Mouse (Mus musculus): Measurements from ENCODE around the gene Vmn2r124. TPM values are rescaled to one million over a fixed set of nuclear protein-coding genes. Genes with fewer than 3 reads are reported as not detected.
"Not testable (repeated sequence)": the region's sequence is repeated elsewhere in the genome, so short reads cannot be mapped to it uniquely, and the experiment has no call there.

Vmn2r124 gene
- polyA plus RNA-seq (2016; fragmentation: Nextera tagmentation; extraction: Ambion mirVana), result not detected in 2 replicates

DNA sequence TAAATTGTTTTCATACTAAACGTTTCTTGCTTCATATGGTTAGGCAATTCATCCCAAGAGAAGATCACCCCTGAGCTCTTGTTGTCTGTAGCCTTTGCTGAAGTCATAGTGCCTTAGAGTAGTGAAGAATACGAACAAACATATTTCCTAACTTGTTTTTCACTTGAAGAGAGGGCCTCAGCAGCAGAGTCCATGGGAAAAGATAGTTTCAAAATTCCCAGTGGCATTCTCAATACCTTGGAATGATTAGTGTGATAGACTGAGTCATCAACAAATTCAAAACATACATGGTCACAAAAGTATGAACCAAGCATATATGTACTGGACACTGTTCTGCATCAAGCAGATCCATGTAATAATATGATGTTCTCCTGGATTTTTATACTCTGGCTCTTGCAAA lies at the start of gene Vmn2r124:
Gene Vmn2r124, plus strand, starts transcription at position 301 of the 400 bp plus-strand sequence.
- 70% methylated on average over 2 of the region's 2 CpGs for WGBS
- no peak for DNase-seq (ENCODE audit: low spot score)
- Histone ChIP-seq H3K27ac (replicated peaks) (no peak within 1 kb of the TSS), H3K36me3 (no peaks in the 10 kb centered on the region), H3K27me3 (ENCODE audit: low read depth, poor library complexity, severe bottlenecking) (no peaks in the 10 kb centered on the region), H3K9me3 (replicated peaks) (no peaks in the 10 kb centered on the region), H3K4me1 (no peaks in the 10 kb centered on the region), H3K4me3 (no peak within 1 kb of the TSS)

DNA sequence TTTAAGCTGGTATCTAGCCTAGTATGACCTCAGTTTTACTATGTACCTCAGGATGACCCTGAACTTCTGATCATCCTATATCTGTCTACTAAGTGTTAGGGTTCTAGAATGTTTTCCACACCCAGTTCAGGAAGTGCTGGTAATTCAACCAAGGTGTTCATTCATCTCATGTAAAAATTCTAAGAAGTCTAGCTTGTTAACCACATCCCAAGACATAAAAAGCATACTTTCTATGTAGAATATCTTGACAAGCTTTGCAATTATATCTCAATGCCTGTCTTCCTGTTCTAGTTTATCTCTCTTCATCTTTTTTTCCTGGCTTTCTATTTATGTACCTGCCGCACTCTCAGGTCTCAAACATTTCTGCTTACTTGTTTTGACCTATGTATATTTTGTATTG lies 44.5 kb upstream of the Vmn2r124 start:
- H3K9me3 ChIP-seq (replicated peaks), result peaks cover 9% of the 10 kb centered on the region
- no peaks in the 10 kb centered on the region for H3K36me3 ChIP-seq
- no peak for DNase-seq (ENCODE audit: low spot score)
- H3K27ac ChIP-seq (replicated peaks), result no peak overlapping the region
- 94% methylated on average over 1 of the region's 1 CpGs for WGBS
- H3K4me3 ChIP-seq, result no peak overlapping the region
- H3K27me3 ChIP-seq (ENCODE audit: low read depth, poor library complexity, severe bottlenecking), result no peaks in the 10 kb centered on the region
- no peaks in the 10 kb centered on the region for H3K4me1 ChIP-seq

DNA sequence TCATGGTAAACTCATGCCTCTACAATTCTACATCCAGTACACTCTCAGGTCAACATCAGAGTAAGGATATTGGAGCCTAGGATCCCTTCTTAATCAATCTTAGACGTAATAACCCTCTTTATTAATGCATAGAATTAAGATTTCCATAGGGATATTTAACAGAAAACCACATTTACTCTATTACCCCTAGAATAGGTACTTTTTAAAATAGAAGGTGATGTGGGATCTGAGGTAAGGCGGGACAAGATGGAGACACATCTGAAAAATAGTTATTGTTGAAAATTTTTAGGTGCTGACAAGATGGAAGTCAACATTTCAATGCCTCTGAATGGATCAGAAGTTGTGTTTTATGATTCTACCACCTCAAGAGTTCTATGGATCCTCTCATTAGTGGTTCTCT lies 27.8 kb upstream of the Vmn2r124 start, which contains the start of gene Fpr-rs4:
Gene Fpr-rs4, plus strand, starts transcription at position 301 of the 400 bp plus-strand sequence.
- Histone ChIP-seq H3K27me3 (ENCODE audit: low read depth, poor library complexity, severe bottlenecking) (no peaks in the 10 kb centered on the region), H3K4me3 (no peak within 1 kb of the TSS), H3K9me3 (replicated peaks) (peaks cover 6% of the 10 kb centered on the region; the same call in 1 of the 2 replicates), H3K36me3 (no peaks in the 10 kb centered on the region), H3K27ac (replicated peaks) (no peak within 1 kb of the TSS), H3K4me1 (no peaks in the 10 kb centered on the region)
- no peak for DNase-seq (ENCODE audit: low spot score)
- 71% methylated on average over 2 of the region's 2 CpGs for WGBS

DNA sequence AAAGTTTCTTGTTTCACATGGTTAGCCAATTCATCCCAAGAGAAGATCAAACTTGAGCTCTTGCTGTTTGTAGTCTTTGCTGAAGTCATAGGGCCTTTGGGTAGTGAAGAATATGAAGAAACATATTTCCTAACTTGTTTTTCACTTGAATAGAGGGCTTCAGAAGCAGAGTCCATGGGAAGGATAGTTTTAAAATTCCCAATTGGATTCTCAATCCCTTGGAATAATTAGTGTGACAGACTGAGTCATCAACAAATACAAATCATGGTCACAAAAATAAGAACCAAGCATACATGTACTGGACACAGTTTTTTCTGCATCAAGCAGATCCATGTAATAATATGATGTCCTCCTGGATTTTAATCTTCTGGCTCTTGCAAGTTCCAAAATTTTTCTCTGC lies 35.5 kb downstream of the Vmn2r124 start, which contains the start of gene Vmn2r91:
Gene Vmn2r91, plus strand, starts transcription at position 301 of the 400 bp plus-strand sequence.
- not testable (repeated sequence) for H3K27me3 ChIP-seq (ENCODE audit: low read depth, poor library complexity, severe bottlenecking); H3K4me3 ChIP-seq; H3K9me3 ChIP-seq (replicated peaks); DNase-seq (ENCODE audit: low spot score); H3K27ac ChIP-seq (replicated peaks); H3K4me1 ChIP-seq; H3K36me3 ChIP-seq

DNA sequence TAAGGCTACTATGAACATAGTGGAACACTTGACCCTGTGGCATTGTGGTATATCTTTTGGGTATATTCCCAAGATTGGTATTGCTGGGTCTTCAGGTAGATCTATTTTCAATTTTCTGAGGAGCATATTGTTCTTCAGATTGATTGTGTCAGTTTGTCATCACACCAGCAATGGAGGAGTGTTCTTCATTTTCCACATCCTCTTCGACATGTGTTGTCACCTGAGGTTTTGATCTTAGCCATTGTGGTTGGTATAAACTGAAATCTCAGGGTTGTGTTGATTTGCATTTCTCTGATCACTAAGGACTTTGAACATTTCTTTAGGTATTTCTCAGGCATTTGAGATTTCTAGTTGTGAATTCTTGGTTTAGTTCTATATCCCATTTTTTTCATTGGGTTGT lies 46.4 kb downstream of the Vmn2r124 start:
- H3K4me3 ChIP-seq; H3K27ac ChIP-seq (replicated peaks); H3K27me3 ChIP-seq (ENCODE audit: low read depth, poor library complexity, severe bottlenecking); H3K9me3 ChIP-seq (replicated peaks); H3K4me1 ChIP-seq; H3K36me3 ChIP-seq; DNase-seq (ENCODE audit: low spot score): not testable (repeated sequence)
- 77% methylated on average over 1 of the region's 1 CpGs for whole genome bisulfite sequencing

DNA sequence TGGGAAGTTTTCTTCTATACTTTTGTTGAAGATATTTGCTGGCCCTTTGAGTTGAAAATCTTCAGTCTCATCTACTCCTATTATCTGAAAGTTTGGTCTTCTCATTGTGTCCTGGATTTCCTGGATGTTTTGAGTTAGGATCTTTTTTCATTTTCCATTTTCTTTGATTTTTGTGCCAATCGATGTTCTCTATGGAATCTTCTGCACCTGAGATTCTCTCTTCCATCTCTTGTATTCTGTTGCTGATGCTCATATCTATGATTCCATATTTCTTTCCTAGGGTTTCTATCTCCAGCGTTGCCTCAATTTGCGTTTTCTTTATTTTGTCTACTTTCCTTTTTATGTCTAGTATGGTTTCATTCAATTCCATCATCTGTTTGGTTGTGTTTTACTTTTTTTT lies 53.0 kb downstream of the Vmn2r124 start:
- H3K4me3 ChIP-seq; DNase-seq (ENCODE audit: low spot score); H3K27me3 ChIP-seq (ENCODE audit: low read depth, poor library complexity, severe bottlenecking); H3K4me1 ChIP-seq; H3K27ac ChIP-seq (replicated peaks); H3K9me3 ChIP-seq (replicated peaks); H3K36me3 ChIP-seq: not testable (repeated sequence)
- WGBS, result 86% methylated on average over 3 of the region's 3 CpGs

Other genes with a start within 250 kb of the Vmn2r124 start
- 38.1 and 46.8 TPM in 2 replicates for gene Spaca6, start 222.3 kb upstream of the Vmn2r124 start, polyA plus RNA-seq (2016; fragmentation: Nextera tagmentation; extraction: Ambion mirVana)
- gene Has1, start 194.2 kb upstream of the Vmn2r124 start, polyA plus RNA-seq (2016; fragmentation: Nextera tagmentation; extraction: Ambion mirVana), result 0.65 and 0.83 TPM in 2 replicates
- gene Fpr1, start 165.5 kb upstream of the Vmn2r124 start, polyA plus RNA-seq (2016; fragmentation: Nextera tagmentation; extraction: Ambion mirVana), result not detected in 2 replicates
- gene Fpr2, start 161.6 kb upstream of the Vmn2r124 start, polyA plus RNA-seq (2016; fragmentation: Nextera tagmentation; extraction: Ambion mirVana), result not detected in 2 replicates
- not detected in 2 replicates for gene Fpr3, start 161.6 kb upstream of the Vmn2r124 start, polyA plus RNA-seq (2016; fragmentation: Nextera tagmentation; extraction: Ambion mirVana)
- not detected in 2 replicates for gene Fpr-rs4, start 27.7 kb upstream of the Vmn2r124 start, polyA plus RNA-seq (2016; fragmentation: Nextera tagmentation; extraction: Ambion mirVana)
- not detected in 2 replicates for gene Vmn2r91, start 35.6 kb downstream of the Vmn2r124 start, polyA plus RNA-seq (2016; fragmentation: Nextera tagmentation; extraction: Ambion mirVana)
- gene Vmn2r92, start 102.5 kb downstream of the Vmn2r124 start, polyA plus RNA-seq (2016; fragmentation: Nextera tagmentation; extraction: Ambion mirVana), result not detected in 2 replicates
- not detected in 2 replicates for gene Vmn2r94, start 228.3 kb downstream of the Vmn2r124 start, polyA plus RNA-seq (2016; fragmentation: Nextera tagmentation; extraction: Ambion mirVana)
- not detected in 2 replicates for gene Vmn2r93, start 248.7 kb downstream of the Vmn2r124 start, polyA plus RNA-seq (2016; fragmentation: Nextera tagmentation; extraction: Ambion mirVana)

Data from midbrain, embryonic 10.5 days (tissue).